Mouse (Mus musculus) midbrain, embryonic 11.5 days (tissue): ENCODE results near the gene Tmem131. TPM values are rescaled to one million over a fixed set of nuclear protein-coding genes. Genes with fewer than 3 reads are reported as not detected.

Source experiments
- ATAC-seq: fragments of 200-750 bp; cut with Nextera tagmentation; 2 replicates; pipeline ENCODE4 v1.8.0; 2017; ENCODE audit warnings: moderate TSS enrichment, moderate library complexity; ENCODE audit not compliant: low FRiP score
- DNase-seq: peaks from one replicate; pipeline ENCODE4 v3.0.0; 2015; ENCODE audit warnings: low spot score; ENCODE audit errors: missing footprints
- H3K27ac ChIP-seq: fragments of 300-500 bp; sonication (generic); 2 replicates; pipeline ENCODE4 v1.5.1; 2014; ENCODE audit warnings: low read depth, low read length
- H3K27me3 ChIP-seq: fragments of 300-500 bp; sonication (generic); 2 replicates; pipeline ENCODE4 v1.6.1; 2014; ENCODE audit warnings: mild to moderate bottlenecking, low read length, moderate library complexity, mixed read lengths; ENCODE audit not compliant: control insufficient read depth, insufficient read depth
- H3K36me3 ChIP-seq: fragments of 300-500 bp; sonication (generic); 2 replicates; pipeline ENCODE4 v1.6.1; 2014; ENCODE audit warnings: mild to moderate bottlenecking, low read length, moderate library complexity, mixed read lengths; ENCODE audit not compliant: control insufficient read depth, insufficient read depth
- H3K4me1 ChIP-seq: fragments of 300-500 bp; sonication (generic); 2 replicates; pipeline ENCODE4 v1.6.1; 2014; ENCODE audit warnings: low read length; ENCODE audit not compliant: control insufficient read depth, insufficient read depth
- H3K4me2 ChIP-seq: fragments of 300-500 bp; sonication (generic); 2 replicates; pipeline ENCODE4 v1.6.1; 2014; ENCODE audit warnings: mild to moderate bottlenecking, moderate library complexity
- H3K4me3 ChIP-seq: fragments of 300-500 bp; sonication (generic); 2 replicates; pipeline ENCODE4 v1.5.1; 2014; ENCODE audit warnings: low read depth, low read length
- H3K9ac ChIP-seq: fragments of 300-500 bp; sonication (generic); 2 replicates; pipeline ENCODE4 v1.6.1; 2014; ENCODE audit warnings: low read length
- H3K9me3 ChIP-seq: fragments of 300-500 bp; sonication (generic); 2 replicates; pipeline ENCODE4 v1.6.1; 2016; ENCODE audit warnings: low read length; ENCODE audit not compliant: control insufficient read depth
- WGBS: fragments of 180-500 bp; shearing (Covaris S2); extraction: QIAGEN DNeasy Blood & Tissue Kit; methylation state at CpG from one replicate; pipeline ENCODE4 v1.1.7; 2014; 5-methylcytosine and 5-hydroxymethylcytosine counted together
- polyA plus RNA-seq: library from polyadenylated mRNA; unstranded; fragments of >200 nt; fragmentation: Nextera tagmentation; extraction: Ambion mirVana; gene quantifications from 2 replicates; pipeline ENCODE4 v1.2.1, GENCODE M21; 2014

The Tmem131 gene
- polyA plus RNA-seq, 1 experiment from 2014 or later = 14.7 TPM

DNA sequence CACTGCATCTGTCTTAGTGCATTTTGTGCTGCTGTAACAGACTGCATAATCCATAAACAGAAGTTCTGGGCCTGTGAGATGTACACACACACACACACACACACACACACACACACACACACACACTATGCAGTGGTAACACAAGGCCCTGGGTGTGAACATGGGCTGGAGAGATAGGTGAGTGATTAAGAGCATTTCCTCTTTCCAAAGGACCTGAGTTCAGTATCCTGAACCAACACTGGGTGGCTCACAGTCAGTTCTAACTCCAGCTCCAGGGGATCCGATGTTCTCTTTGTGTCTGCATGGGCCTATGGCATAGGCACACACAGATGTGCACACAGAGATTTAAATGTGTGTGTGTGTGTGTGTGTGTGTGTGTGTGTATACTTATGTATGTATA is 72.9 kb downstream of the Tmem131 start:
- WGBS = 83% methylated on average over 1 of the region's 1 CpGs
- no peaks in the 10 kb centered on the region for H3K36me3 ChIP-seq
- 0 out of 2 replicates have a peak, but pooled peaks cover 2% of the 10 kb centered on the region for H3K4me1 ChIP-seq
- no peak overlapping the region for H3K27ac ChIP-seq
- no peak for ATAC-seq
- H3K9me3 ChIP-seq = no peaks in the 10 kb centered on the region
- no peaks in the 10 kb centered on the region for H3K27me3 ChIP-seq
- H3K4me3 ChIP-seq = no peak overlapping the region
- DNase-seq = no peak
- no peak overlapping the region for H3K4me2 ChIP-seq
- no peak overlapping the region for H3K9ac ChIP-seq

DNA sequence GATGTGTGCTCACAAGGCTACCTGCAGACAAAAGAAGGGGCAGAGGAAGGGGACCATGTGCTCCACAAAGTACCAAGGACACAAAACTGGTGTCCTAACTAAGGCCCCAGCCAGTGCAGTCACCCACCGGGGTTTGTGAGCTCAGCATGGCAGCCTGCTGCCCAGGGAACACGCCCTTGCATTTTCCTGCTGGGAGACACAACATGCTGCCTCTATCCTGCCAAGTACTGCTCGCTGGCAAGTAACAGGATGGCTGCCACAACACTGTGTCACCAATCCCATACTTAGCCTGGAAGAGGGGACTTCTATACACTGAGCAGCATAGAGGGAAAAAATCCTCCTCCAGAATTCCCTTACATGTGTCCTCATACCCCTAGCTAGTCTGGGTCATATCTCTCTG is 78.7 kb downstream of the Tmem131 start:
- no peak for DNase-seq
- no peak overlapping the region for H3K9ac ChIP-seq
- no peak overlapping the region for H3K4me3 ChIP-seq
- H3K4me1 ChIP-seq = peaks cover 4% of the 10 kb centered on the region; the same call in 1 of the 2 replicates
- H3K27me3 ChIP-seq = no peaks in the 10 kb centered on the region
- H3K27ac ChIP-seq = no peak overlapping the region
- no peaks in the 10 kb centered on the region for H3K36me3 ChIP-seq
- no peak overlapping the region for H3K4me2 ChIP-seq
- WGBS = 82% methylated on average over 3 of the region's 3 CpGs
- H3K9me3 ChIP-seq = no peaks in the 10 kb centered on the region
- ATAC-seq = no peak

DNA sequence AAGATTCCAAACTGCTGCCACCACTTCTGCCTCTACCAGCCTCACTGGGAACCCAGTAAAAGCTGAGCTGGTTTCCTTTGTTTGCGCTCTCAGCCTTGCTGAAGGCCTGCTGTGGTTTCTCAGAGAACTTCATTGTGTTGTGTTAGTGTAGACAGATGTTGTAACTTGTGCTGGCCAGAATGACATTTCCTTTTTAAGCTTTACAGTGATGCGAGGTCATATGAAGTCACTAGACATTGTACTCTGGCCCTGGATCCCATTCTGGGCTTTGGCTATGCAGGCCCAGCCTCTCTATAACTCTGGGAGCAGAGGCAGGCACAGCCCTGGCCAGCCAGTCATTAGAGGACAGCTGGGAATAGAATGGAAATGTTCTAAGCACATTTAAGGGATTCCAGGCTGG is 81.7 kb downstream of the Tmem131 start:
- no peak overlapping the region for H3K27ac ChIP-seq
- H3K9ac ChIP-seq = no peak overlapping the region
- WGBS = 85% methylated on average over 2 of the region's 2 CpGs
- no peak for ATAC-seq
- peaks cover 4% of the 10 kb centered on the region; the same call in 1 of the 2 replicates for H3K4me1 ChIP-seq
- no peak overlapping the region for H3K4me3 ChIP-seq
- no peaks in the 10 kb centered on the region for H3K9me3 ChIP-seq
- H3K4me2 ChIP-seq = no peak overlapping the region
- no peaks in the 10 kb centered on the region for H3K36me3 ChIP-seq
- no peak for DNase-seq
- no peaks in the 10 kb centered on the region for H3K27me3 ChIP-seq

DNA sequence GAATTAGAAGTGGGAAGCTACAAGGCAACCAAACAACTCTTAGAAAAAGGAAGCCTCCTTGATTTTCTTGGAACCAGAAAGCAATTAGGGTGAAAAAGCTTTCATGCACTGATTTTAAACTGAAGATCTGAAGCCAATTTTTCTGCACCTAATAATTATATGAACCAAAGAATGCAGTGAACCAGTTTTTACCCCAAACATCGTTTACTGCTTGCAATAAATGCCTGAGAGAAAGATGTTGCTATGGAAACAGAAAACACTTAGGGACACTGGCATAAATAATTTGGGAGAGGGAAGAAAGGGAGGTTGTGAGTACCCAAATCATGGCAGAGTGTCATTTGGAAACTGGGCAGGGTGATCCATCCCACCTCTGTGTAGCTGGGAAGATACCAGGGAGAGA is 82.6 kb downstream of the Tmem131 start:
- WGBS = 79% methylated on average over 1 of the region's 1 CpGs
- Histone ChIP-seq H3K4me2 (no peak overlapping the region), H3K9ac (no peak overlapping the region), H3K9me3 (no peaks in the 10 kb centered on the region), H3K4me1 (peaks cover 4% of the 10 kb centered on the region; the same call in 1 of the 2 replicates), H3K36me3 (no peaks in the 10 kb centered on the region), H3K4me3 (no peak overlapping the region), H3K27me3 (no peaks in the 10 kb centered on the region), H3K27ac (no peak overlapping the region)
- DNase-seq = no peak
- no peak for ATAC-seq

DNA sequence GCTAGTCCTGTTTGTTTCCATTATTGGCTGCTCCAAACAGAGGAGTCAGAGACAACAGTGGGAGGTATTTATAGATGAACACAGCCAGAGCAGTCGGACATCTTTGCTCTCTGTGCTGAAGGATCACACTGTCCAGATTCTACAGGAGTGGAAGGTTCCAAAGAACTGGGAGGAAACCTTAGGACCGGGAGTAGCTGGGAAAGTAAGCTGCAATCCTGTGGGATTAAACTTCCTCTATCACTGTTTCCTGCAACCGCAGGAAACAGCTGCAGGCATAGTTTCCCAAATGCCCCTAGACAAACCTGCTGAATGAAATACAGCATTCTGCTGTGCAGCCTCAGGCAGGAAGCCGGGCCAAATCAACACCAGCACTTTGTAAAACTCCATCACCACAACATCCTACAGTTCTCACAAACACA is 83.0 kb downstream of the Tmem131 start:
- Histone ChIP-seq H3K4me1 (peaks cover 4% of the 10 kb centered on the region; the same call in 1 of the 2 replicates), H3K27me3 (no peaks in the 10 kb centered on the region), H3K4me2 (no peak overlapping the region), H3K9ac (no peak overlapping the region), H3K36me3 (no peaks in the 10 kb centered on the region), H3K4me3 (no peak overlapping the region), H3K9me3 (no peaks in the 10 kb centered on the region), H3K27ac (no peak overlapping the region)
- DNase-seq = no peak
- no peak for ATAC-seq
- WGBS = 80% methylated on average over 4 of the region's 4 CpGs

DNA sequence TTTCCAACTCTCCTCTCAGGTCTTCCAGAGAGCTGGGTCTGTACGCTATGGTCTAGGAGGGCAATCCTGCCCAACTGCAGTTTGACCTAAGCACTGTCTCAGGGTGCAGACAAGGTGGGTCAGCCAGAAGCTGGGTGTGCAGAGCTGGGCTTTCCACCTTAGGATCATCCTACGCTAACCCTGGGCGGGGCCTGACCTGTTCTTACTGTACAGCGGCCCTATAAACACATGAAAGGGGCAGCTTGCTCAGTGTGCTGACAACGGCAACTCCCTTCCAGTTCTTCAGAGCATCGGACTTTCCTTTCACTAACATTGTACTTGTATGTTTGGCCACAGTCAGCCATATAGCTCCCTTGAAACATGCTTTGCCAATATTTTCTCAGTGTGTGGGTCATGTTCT is 86.4 kb downstream of the Tmem131 start:
- Histone ChIP-seq H3K27me3 (no peaks in the 10 kb centered on the region), H3K9me3 (no peaks in the 10 kb centered on the region), H3K36me3 (0 out of 2 replicates have a peak, but pooled peaks cover 2% of the 10 kb centered on the region), H3K27ac (no peak overlapping the region), H3K4me2 (no peak overlapping the region), H3K9ac (no peak overlapping the region), H3K4me1 (peaks cover 4% of the 10 kb centered on the region; the same call in 1 of the 2 replicates), H3K4me3 (no peak overlapping the region)
- no peak for DNase-seq
- ATAC-seq = no peak
- WGBS = 96% methylated on average over 6 of the region's 6 CpGs

DNA sequence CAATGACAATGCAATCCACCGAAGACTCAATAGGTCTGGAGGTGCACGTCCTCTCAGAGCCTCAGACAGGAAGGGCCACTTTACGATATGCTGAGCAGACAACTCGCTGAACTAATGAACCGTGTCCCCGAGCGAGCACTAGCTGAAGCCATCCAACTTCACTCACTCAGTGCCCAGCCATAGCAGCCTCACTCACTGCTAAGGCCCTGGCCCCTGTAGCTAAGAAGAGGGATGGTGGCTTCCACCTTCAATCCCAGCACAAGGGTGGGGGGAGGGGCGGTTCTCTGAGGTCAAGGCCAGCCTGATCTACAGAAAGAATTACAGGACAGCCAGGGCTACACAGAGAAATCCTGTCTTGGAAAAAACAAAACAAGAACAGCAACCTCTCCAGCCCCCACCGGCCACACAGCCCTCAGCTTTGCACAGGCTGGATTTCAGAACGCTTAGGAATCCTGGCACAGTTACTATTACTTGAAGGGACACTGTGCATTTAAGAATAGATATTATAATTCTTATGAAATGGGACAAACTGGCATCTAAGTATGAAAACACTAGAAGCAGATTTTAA is 89.2 kb downstream of the Tmem131 start:
- Histone ChIP-seq H3K4me1 (no peaks in the 10 kb centered on the region), H3K27ac (no peak overlapping the region), H3K27me3 (no peaks in the 10 kb centered on the region), H3K36me3 (0 out of 2 replicates have a peak, but pooled peaks cover 2% of the 10 kb centered on the region), H3K4me3 (no peak overlapping the region), H3K4me2 (no peak overlapping the region), H3K9me3 (no peaks in the 10 kb centered on the region), H3K9ac (no peak overlapping the region)
- 87% methylated on average over 10 of the region's 10 CpGs for WGBS
- DNase-seq (peak; percentile 64), ATAC-seq (no peak)

DNA sequence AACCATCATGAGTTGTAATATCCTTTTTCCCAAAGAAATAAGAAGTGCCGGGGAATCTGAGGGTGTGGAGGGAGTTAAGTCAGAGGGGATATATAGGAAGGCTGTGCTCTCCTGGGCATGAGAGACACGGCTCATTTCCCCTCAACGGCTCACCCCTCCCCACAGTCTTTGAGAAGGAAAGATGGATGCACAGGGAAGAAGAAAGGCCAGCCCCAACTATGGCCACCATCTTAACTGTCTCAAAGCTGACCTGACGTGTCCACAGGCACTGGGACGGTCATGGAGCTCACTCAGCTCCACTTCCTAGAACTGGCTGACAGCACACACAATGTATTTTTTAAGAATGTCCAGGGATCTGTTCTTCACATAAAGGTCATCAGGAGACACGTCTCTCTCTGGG is 91.4 kb downstream of the Tmem131 start:
- H3K9ac ChIP-seq = no peak overlapping the region
- WGBS = 83% methylated on average over 6 of the region's 6 CpGs
- H3K27me3 ChIP-seq = no peaks in the 10 kb centered on the region
- no peaks in the 10 kb centered on the region for H3K9me3 ChIP-seq
- ATAC-seq (no peak), DNase-seq (peak; percentile 66)
- H3K27ac ChIP-seq = no peak overlapping the region
- no peak overlapping the region for H3K4me3 ChIP-seq
- H3K4me2 ChIP-seq = no peak overlapping the region
- H3K4me1 ChIP-seq = no peaks in the 10 kb centered on the region
- H3K36me3 ChIP-seq = 0 out of 2 replicates have a peak, but pooled peaks cover 2% of the 10 kb centered on the region

DNA sequence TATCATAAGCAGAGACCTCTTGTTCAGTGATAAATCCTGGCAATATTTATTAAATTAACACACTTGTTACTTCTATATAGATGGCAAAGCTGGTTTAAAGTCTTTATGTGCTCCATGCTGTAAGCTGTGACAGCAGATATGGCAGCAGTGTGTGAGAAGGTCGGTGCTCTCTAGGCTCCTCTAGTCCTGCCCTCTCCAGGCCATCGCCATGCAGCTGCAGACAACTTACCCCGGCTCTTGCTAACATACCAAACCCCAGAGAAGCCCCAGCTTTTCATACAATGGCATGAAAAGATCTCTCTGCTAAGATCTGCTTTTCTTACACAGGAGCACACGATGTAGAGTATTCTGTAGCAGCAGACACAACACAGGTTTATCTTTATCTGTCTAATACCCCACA is 92.1 kb downstream of the Tmem131 start:
- ATAC-seq = no peak
- H3K4me1 ChIP-seq = no peaks in the 10 kb centered on the region
- H3K9me3 ChIP-seq = no peaks in the 10 kb centered on the region
- H3K4me3 ChIP-seq = no peak overlapping the region
- no peak overlapping the region for H3K9ac ChIP-seq
- DNase-seq = peak; percentile 67
- H3K4me2 ChIP-seq = no peak overlapping the region
- WGBS = 89% methylated on average over 4 of the region's 4 CpGs
- 0 out of 2 replicates have a peak, but pooled peaks cover 4% of the 10 kb centered on the region for H3K36me3 ChIP-seq
- H3K27me3 ChIP-seq = no peaks in the 10 kb centered on the region
- no peak overlapping the region for H3K27ac ChIP-seq
